Mouse (Mus musculus): Measurements from ENCODE around the gene Twistnb.

The Twistnb gene

GRCm38 (mm10) chr12:33429387-33430160 lies at the start of gene Twistnb:
TSS of gene Twistnb (plus strand) at chr12:33429635.
- peak; percentile 89 for ATAC-seq (ENCODE audit: low TSS enrichment)

DNA sequence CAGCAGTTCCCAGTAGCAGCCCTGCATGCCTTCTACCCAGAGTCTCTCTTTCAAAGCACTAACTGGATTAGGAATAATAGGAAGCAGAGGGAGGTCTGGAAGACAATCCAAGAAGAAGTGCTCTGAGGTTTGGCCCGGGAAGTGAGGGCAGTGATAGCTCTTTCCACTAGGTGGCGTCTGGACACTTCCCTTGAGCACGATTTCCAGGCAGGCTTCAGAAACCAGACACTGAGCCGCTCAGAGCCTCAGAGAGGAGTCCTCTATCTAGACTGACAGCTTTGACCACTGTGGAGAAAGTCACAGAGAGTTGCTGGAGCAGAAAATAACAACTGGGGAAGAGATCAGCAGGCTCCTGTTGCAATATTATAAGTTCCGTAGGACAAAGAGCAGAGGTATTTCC lies 40.6 kb upstream of the Twistnb start:
- ATAC-seq (ENCODE audit: low TSS enrichment): peak; percentile 98

DNA sequence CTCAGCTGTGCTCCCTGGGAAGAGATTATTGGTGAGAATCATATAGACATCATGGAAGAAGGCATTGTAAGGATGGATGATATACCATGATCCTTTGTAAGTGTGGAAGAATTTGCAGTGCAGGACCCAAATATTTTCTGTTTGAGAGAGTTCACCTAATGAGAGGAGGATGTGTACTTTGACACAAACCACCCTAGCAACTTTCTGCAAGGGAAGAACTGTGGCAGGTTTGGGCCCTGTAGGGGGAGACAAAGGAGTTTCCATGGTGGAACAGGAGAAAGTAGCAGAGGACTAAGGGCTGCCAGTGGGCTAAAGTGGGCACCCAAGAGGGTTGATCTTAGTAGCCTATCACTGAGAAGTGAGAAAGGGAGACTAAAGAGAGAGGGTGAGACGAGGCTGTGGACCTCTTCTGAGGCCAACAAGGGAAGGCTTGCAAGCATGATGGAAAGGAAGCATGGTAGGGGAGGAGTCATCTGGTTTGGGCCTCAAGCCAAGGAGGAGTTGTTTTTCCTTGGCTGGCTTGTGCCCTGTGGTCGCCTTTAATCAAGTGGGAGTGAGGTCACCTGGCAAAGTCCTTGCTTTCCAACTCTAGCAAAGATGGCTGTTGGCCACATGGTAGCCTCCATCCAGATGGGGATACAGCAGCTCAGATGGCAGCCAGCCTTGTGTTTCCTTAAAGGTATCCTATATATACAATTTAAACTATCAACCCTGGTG lies 38.4 kb upstream of the Twistnb start:
- ATAC-seq (ENCODE audit: low TSS enrichment): no peak

DNA sequence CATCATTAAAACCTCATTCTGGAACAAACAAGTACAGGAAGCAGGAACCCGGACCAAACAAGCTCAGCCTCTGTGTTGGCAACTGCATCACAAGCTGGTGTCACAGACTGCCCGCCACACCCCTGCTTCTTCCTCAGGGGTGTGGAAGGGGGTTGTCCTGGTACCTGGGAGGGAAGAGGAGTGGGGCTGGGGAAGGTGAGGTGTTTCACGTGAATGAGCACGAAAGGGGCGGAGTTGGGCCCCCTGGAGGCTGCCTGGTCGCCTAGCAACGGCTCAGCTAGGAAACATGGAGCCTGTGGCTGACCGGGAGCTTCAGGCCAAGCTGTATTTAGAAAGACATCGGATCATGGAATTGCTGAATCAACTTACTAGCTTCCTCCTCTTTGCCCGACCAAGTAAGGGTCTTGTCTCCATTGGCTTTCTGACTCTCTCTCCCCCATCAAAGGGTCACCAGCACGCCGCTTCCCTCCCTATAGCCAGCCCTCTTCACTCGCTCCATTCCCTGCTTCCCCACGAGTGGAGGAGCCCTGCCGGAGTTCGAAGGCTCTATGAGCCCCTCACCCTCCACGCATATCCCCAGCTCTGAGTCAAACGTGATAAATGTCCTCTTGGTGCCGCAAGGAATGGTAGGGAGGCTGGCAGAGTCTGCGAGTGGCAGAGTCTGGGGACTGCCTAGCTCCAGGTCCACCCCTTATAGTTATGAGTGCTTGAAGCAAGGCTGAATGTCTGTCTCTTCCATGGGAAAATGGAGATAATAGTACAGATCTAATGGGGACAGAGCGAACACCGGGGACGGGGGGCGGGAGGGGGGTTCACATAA lies 34.4 kb upstream of the Twistnb start, which contains the start of gene Efcab10:
TSS of gene Efcab10 (plus strand) at position 51 of the 820 bp plus-strand sequence.
- ATAC-seq (ENCODE audit: low TSS enrichment): peak; percentile 89

DNA sequence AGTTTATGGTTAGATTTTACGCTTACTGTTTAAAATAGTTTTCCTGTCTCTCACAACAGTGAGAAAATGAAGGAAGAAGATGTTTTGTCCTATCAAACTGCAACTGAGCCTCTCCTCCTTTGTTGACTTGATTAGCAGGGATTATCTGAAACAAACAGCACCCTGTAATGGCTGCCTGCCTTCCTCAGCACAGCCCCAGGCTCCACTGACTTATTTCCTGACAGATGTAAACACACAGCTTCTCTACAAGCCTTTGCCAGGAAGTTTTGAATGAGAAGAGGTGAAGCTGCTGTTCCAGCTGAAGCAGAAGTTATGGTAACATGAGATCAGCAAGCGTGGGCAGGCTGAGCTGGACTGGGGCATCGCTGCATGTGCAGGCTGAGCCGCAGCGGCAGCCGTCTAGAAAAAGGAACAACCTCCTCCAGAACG lies 26.2 kb upstream of the Twistnb start:
- peak; percentile 88 for ATAC-seq (ENCODE audit: low TSS enrichment)

DNA sequence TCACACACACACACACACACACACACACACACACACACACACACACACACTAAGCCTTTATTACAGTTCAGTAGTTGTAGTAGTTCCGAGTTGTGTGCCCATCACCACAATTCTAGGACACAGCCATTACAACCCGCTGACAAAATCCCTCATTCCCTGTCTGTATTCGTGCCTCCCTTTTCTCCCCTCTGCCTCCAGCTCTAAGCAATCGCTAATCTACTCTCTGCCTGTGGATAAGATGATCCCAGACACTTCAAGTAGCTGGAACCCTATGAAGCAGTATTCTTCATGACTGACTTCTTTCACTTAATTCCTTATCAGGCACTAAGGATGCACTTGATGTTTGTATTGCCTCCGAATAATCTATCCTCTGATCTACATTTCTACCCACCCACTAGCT lies 24.4 kb upstream of the Twistnb start:
- ATAC-seq (ENCODE audit: low TSS enrichment): no peak; the same call in 1 of the 2 replicates

DNA sequence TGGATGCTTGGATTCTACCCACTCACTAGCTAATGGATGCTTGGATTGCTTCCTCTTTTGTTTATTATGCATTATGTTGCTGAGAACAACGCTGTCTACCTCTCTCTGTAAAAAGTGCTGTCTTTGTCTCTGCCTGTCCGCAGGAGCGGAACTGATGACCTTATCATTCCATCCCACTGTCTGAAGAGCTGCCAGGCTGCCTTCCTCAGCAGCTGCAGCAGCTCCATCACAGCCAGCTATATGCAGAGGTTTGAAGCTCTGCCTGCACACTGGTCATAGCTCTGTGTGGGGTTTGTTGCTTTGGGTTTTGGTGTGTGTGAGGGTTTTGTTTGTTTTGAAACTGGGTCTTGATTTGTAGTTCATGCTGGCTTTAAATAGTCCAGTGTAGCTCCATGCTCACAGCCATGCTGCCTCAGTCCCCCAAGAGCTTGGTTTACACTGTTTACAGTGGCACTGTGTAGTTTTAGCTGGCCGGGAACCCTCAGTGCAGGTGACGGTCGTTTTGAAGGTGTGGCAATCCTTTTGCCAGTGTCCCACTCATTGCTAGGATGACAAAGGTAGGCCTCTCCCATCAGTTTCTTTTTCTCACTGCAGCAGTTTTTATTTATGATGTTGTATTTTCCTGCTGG lies 23.9 kb upstream of the Twistnb start:
- ATAC-seq (ENCODE audit: low TSS enrichment): peak; percentile 77

GRCm38 (mm10) chr12:33411580-33412151 lies 17.8 kb upstream of the Twistnb start:
- ATAC-seq (ENCODE audit: low TSS enrichment): peak; percentile 80

DNA sequence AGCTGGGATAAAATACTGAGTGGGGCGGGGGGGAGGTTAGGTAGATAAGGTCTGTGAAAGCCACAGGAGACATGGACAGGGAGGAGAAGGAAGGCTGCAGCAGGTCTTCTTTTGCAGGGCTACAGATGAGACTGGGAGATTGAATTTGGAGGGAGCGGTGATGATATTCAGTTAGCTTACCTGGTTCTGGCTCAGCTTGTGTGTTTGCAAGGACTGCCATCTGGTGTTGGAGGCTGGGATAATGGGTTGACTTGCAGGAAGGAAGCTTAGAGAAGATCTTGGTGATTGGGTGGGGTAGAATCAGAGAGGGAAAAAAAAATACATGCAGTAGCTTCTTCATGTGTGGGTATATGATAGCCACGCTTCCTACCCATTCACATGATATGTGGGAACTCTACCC lies 5.1 kb upstream of the Twistnb start:
- peak; percentile 95 for ATAC-seq (ENCODE audit: low TSS enrichment)

GRCm38 (mm10) chr12:33427293-33427692 lies 2.1 kb upstream of the Twistnb start:
- no peak for ATAC-seq (ENCODE audit: low TSS enrichment)

DNA sequence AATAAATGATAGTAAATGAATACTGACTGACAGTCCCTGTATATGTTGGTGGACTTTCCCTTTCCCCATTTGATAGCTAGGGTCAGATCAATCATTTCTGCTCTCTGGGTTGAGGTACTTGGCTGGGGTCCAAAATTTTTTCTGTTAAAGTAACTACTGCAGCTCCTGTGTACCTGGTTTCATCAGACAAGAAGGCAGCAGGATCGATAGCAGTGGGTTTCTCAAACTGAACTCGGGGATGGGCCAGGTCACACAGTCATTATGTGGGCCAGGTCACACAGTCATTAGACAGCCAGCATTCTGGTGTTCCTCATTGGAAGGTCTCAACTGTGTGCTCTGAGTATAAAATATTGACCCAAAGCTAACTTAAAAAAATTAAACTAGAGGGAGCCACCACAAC lies 1.7 kb upstream of the Twistnb start:
- ATAC-seq (ENCODE audit: low TSS enrichment): no peak

DNA sequence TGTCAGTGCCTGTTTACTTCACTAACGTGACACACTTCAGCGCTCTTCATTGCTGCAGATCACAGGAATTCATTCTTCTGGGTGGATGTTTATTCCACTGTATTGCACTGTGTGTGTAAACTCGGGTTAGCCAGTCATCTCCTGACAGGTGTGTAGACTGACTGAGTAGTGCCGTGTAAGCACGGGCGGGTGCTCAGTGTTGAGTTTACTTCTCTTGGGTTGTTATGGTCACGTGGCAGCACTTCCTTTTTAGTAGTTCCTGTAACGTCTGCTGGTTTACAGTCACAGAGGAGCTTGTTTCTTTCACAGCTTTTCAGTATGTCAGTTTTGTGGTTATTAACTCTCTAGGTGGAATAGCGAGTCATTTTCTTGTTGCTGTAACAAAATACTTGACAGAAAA lies 4.4 kb downstream of the Twistnb start:
- no peak for ATAC-seq (ENCODE audit: low TSS enrichment)

GRCm38 (mm10) chr12:33434758-33435157 lies 5.3 kb downstream of the Twistnb start:
- no peak for ATAC-seq (ENCODE audit: low TSS enrichment)

- ATAC-seq (ENCODE audit: low TSS enrichment): no peak
Observed at GRCm38 (mm10) chr12:33455418-33455817, 26.0 kb downstream of the Twistnb start.

DNA sequence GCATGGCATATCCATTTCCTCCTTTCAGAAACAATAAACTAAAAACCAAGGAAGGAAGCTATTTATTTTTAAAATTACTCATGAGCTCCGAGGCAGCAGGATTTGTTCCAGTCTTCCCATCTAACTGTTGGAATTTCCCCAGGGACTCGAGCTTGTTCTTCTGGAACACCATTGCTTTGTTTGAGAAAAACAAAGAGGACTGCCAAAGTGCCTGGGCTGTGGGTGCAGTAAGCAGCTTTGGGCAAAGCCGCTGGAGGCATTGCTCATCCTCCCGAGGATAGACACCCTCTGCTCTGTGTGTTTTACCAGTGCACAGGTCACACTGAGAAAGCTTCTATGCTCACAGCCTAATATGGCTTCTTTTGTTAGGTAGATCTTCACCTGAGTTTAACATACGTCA lies 26.8 kb downstream of the Twistnb start:
- ATAC-seq (ENCODE audit: low TSS enrichment): no peak

DNA sequence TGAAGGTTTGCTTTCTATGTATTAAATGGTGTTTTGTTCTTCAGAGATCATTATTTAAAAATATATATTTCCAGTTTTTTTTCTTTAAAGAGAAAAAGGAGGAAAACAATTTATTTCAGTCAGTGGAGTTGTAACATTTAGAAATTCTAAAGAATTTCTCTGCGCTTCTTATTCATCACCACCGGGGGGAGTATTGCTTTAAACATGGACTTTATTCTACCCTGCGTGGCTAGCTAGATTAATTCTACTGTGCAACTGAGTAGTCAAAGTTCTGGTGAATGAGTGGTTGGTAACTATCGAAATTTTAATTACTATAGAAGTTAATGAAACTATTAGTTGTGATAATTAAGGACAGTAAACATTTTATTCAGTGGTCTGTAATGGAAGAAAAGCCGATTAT lies 51.5 kb downstream of the Twistnb start:
- ATAC-seq (ENCODE audit: low TSS enrichment): peak; percentile 64; the same call in 1 of the 2 replicates

DNA sequence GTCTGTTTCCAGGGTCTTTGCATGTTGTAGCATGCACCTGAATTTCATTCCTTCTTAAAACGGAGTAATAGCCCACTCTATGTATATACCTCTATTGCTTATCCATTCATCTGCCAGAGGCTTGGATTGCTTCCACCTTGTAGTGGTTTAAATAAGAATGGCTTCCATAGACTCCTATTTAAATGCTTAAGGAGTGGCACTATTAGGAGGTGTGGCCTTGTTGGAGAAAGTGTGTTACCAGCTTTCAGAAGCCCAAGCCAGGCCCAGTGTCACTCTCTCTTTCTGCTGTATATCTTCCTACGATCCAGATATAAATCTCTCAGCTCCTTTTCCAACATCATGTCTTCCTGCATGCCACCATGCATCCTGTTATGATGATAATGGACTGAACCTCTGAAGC lies 53.5 kb downstream of the Twistnb start:
- ATAC-seq (ENCODE audit: low TSS enrichment): no peak

All from frontal cortex, adult (tissue).